In the genomic region with DNA sequence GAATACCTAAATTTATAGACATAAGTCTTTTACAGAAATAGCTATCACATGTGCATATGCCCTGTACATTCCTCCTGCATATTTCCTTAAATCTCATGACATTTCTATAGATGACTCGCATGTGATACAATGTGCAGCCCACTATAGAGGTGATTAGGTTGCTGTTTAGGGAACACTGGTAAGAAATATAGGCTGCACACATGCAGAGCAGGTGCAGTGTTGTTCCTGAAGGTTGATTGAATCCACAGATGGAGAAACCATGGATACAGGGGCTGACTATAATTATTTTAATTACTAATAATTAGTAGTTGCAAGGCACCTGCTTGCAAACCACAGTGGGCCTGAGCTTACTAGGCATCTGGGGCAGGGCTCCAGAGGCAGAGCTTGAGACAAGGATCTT, we compare ENCODE assay signal across 14 mouse cellular contexts. TPM values are rescaled to one million over a fixed set of nuclear protein-coding genes. Genes with fewer than 3 reads are reported as not detected.
A peak's percentile ranks its signal among the peaks of the same experiment; 100 is the strongest.
DNase-seq lines count a peak whose midpoint lies in the region; ATAC-seq and TF ChIP-seq lines count a peak whose summit lies in the region.
"Had no signal": no experiment of that assay in that cellular context is flagged by ENCODE, and none has a peak within 500 bp of the region (broad histone marks: within the 10 kb centered on the region; RNA-seq: fewer than 3 reads in every experiment).

No protein-coding gene starts in this region.

- WGBS in forebrain, embryonic 11.5 days, result 88% methylated on average over 1 of the region's 1 CpGs
- 59% methylated on average over 1 of the region's 1 CpGs for WGBS in forebrain, embryonic 15.5 days
- 92% methylated on average over 1 of the region's 1 CpGs for WGBS in heart, postnatal 0 days
- 93% methylated on average over 1 of the region's 1 CpGs for WGBS in thymus, adult 2 months

- intact Hi-C loops in heart, postnatal 36 days (cut with DNase I), result no loop called here

- DNase-seq in forebrain, embryonic 11.5 days (ENCODE audit: low spot score), result no peak
- DNase-seq in heart, postnatal 0 days (ENCODE audit: low spot score), result no peak
- no peak for DNase-seq in heart, postnatal 36 days
- DNase-seq in thymus, adult 2 months, result no peak
- no peak for DNase-seq in thymus, postnatal 25 days
- DNase-seq in adrenal gland, adult 2 months, result no peak
- DNase-seq in embryo, embryonic 9.5 days (ENCODE audit: extremely low spot score), result no peak
- DNase-seq: cerebellum, adult 9-10 months; liver, embryonic 13.5 days; right cerebral cortex, adult 18-20 months had no signal

- H3K27ac ChIP-seq in forebrain, embryonic 11.5 days (ENCODE audit: low read depth, low read length), result no peak overlapping the region
- H3K27ac ChIP-seq in forebrain, embryonic 15.5 days (replicated peaks), result no peak overlapping the region
- H3K27ac ChIP-seq in heart, postnatal 0 days (ENCODE audit: low read depth), result peak overlapping the region; percentile 73
- peak overlapping the region; percentile 93 for H3K27ac ChIP-seq in thymus, adult 2 months (ENCODE audit: control insufficient read depth, insufficient read depth, low read length)
- H3K27ac ChIP-seq: liver, embryonic 13.5 days had no signal

- H3K9ac ChIP-seq in forebrain, embryonic 11.5 days (ENCODE audit: low read length), result no peak overlapping the region
- H3K9ac ChIP-seq in forebrain, embryonic 15.5 days (replicated peaks), result no peak overlapping the region
- H3K9ac ChIP-seq in heart, postnatal 0 days (replicated peaks; ENCODE audit: low read depth, low read length), result peak overlapping the region; percentile 17; the same call in 1 of the 2 replicates
- H3K9ac ChIP-seq: intestine, embryonic 15.5 days; liver, embryonic 13.5 days; stomach, embryonic 15.5 days had no signal

- no peak for TF ChIP-seq EP300 in heart, postnatal 0 days (IDR thresholded peaks at IDR 0.05; ENCODE audit: low read depth)

- no peaks in the 10 kb centered on the region for H3K36me3 ChIP-seq in forebrain, embryonic 11.5 days (ENCODE audit: control insufficient read depth, insufficient read depth, low read length)
- H3K36me3 ChIP-seq in forebrain, embryonic 15.5 days, result no peaks in the 10 kb centered on the region
- no peaks in the 10 kb centered on the region for H3K36me3 ChIP-seq in heart, postnatal 0 days (replicated peaks; ENCODE audit: control insufficient read depth, insufficient read depth, low read length)
- H3K36me3 ChIP-seq in thymus, adult 2 months (ENCODE audit: control insufficient read depth, insufficient read depth, low read length), result 0 out of 2 replicates have a peak, but pooled peaks cover 5% of the 10 kb centered on the region
- H3K36me3 ChIP-seq: intestine, embryonic 15.5 days; liver, embryonic 13.5 days; stomach, embryonic 15.5 days had no signal

- H3K4me3 ChIP-seq in forebrain, embryonic 11.5 days (ENCODE audit: low read depth, low read length), result no peak overlapping the region
- H3K4me3 ChIP-seq in forebrain, embryonic 15.5 days, result no peak overlapping the region
- no peak overlapping the region for H3K4me3 ChIP-seq in heart, postnatal 0 days (ENCODE audit: low read depth, low read length)
- H3K4me3 ChIP-seq in thymus, adult 2 months (ENCODE audit: control insufficient read depth, insufficient read depth, low read length), result no peak overlapping the region
- H3K4me3 ChIP-seq: intestine, embryonic 15.5 days; liver, embryonic 13.5 days; stomach, embryonic 15.5 days had no signal

- 0 out of 2 replicates have a peak, but pooled peaks have one; percentile 24 for ATAC-seq in forebrain, embryonic 11.5 days (replicated peaks; ENCODE audit: low FRiP score)
- no peak; the same call in 1 of the 2 replicates for ATAC-seq in forebrain, embryonic 15.5 days (replicated peaks)
- no peak for ATAC-seq in heart, postnatal 0 days (ENCODE audit: insufficient read depth, low read depth)

- H3K4me2 ChIP-seq in forebrain, embryonic 11.5 days (ENCODE audit: low read depth, low read length, severe bottlenecking), result no peak overlapping the region
- no peak overlapping the region for H3K4me2 ChIP-seq in forebrain, embryonic 15.5 days (replicated peaks)
- no peak overlapping the region for H3K4me2 ChIP-seq in heart, postnatal 0 days (ENCODE audit: low read depth, low read length)
- H3K4me2 ChIP-seq: intestine, embryonic 15.5 days; liver, embryonic 13.5 days; stomach, embryonic 15.5 days had no signal

- TF ChIP-seq POLR2A in thymus, adult 2 months (IDR thresholded peaks at IDR 0.05; ENCODE audit: control insufficient read depth, extremely low read depth, insufficient read depth, low read length, poor library complexity), result no peak

- H3K27me3 ChIP-seq in forebrain, embryonic 11.5 days (ENCODE audit: control insufficient read depth, insufficient read depth, low read length), result no peaks in the 10 kb centered on the region
- no peaks in the 10 kb centered on the region for H3K27me3 ChIP-seq in forebrain, embryonic 15.5 days
- no peaks in the 10 kb centered on the region for H3K27me3 ChIP-seq in heart, postnatal 0 days (ENCODE audit: control insufficient read depth, insufficient read depth, low read length)
- H3K27me3 ChIP-seq in thymus, adult 2 months (ENCODE audit: control insufficient read depth, insufficient read depth, low read length), result no peaks in the 10 kb centered on the region
- H3K27me3 ChIP-seq: intestine, embryonic 15.5 days; liver, embryonic 13.5 days; stomach, embryonic 15.5 days had no signal

- no peak for TF ChIP-seq CTCF in heart, postnatal 0 days (IDR thresholded peaks at IDR 0.05; ENCODE audit: low read depth)
- no peak for TF ChIP-seq CTCF in thymus, adult 2 months (IDR thresholded peaks at IDR 0.05; ENCODE audit: borderline replicate concordance, control insufficient read depth, extremely low read depth, insufficient read depth, low read length, poor library complexity)

- H3K9me3 ChIP-seq in forebrain, embryonic 11.5 days (ENCODE audit: control insufficient read depth, low read length), result no peaks in the 10 kb centered on the region
- H3K9me3 ChIP-seq in forebrain, embryonic 15.5 days, result no peaks in the 10 kb centered on the region
- no peaks in the 10 kb centered on the region for H3K9me3 ChIP-seq in heart, postnatal 0 days (replicated peaks; ENCODE audit: control insufficient read depth, low read length)
- H3K9me3 ChIP-seq: intestine, embryonic 15.5 days; liver, embryonic 13.5 days; stomach, embryonic 15.5 days had no signal

- no peaks in the 10 kb centered on the region for H3K4me1 ChIP-seq in forebrain, embryonic 11.5 days (replicated peaks; ENCODE audit: control insufficient read depth, insufficient read depth, low read length)
- H3K4me1 ChIP-seq in forebrain, embryonic 15.5 days, result peaks cover 10% of the 10 kb centered on the region
- peaks cover 46% of the 10 kb centered on the region for H3K4me1 ChIP-seq in heart, postnatal 0 days (ENCODE audit: control insufficient read depth, insufficient read depth)
- H3K4me1 ChIP-seq in thymus, adult 2 months (replicated peaks; ENCODE audit: control insufficient read depth, insufficient read depth, low read length), result peaks cover 33% of the 10 kb centered on the region
- H3K4me1 ChIP-seq: liver, embryonic 13.5 days; stomach, embryonic 15.5 days had no signal

RNA-seq across cellular contexts. Expression of a gene that starts 48.5 kb away (rescaled TPM):
- 0.65 and 1.8 TPM in 2 replicates for polyA plus RNA-seq in forebrain, embryonic 11.5 days (2014; fragmentation: Nextera tagmentation; extraction: Ambion mirVana)
- 2.0 and 2.3 TPM in 2 replicates for polyA plus RNA-seq in forebrain, embryonic 15.5 days (2015; fragmentation: Nextera tagmentation; extraction: Ambion mirVana)
- not detected in 2 replicates for total RNA-seq in heart, postnatal 0 days (2014; rRNA removed; ENCODE audit: low replicate concordance)
- polyA plus RNA-seq in heart, postnatal 0 days (2015; fragmentation: Nextera tagmentation; extraction: Ambion mirVana), result 1.7 and 2.3 TPM in 2 replicates
- total RNA-seq in heart, postnatal 36 days (2021), result under 1 TPM; 0.28 to 0.60 TPM
- 0.98 and 1.4 TPM in 2 replicates for polyA plus RNA-seq in thymus, adult 2 months (2012; rRNA removed)
- total RNA-seq in adrenal gland, adult 2 months (2021), result not detected
- polyA plus RNA-seq in adrenal gland, adult 2 months (2012; rRNA removed), result not detected in 2 replicates
- total RNA-seq: adrenal gland, postnatal 25 days had no signal

Comparison
In these comparisons a context has a peak if more than half of its experiments do, and no peak if none do; other contexts are left out.
1. H3K27ac ChIP-seq: peak in heart, postnatal 0 days (single experiment) and thymus, adult 2 months (single experiment); none in forebrain, embryonic 11.5 days (single experiment) and forebrain, embryonic 15.5 days (single experiment).